Mouse (Mus musculus) CD8-positive naive resting alpha-beta T cell, adult 57 days (primary cell): ENCODE measurements around the gene Olfr434. TPM values are rescaled to one million over a fixed set of nuclear protein-coding genes. Genes with fewer than 3 reads are reported as not detected.

Experiments used
- total RNA-seq: library from RNA; stranded (reverse); gene quantifications from one replicate; pipeline ENCODE4 v1.2.4, GENCODE M21; 2023

The Olfr434 gene
- total RNA-seq, result not detected

GRCm38 (mm10) chr6:43212873-43213272 lies at the start of gene Olfr434:
TSS of gene Olfr434 (plus strand) at chr6:43213021.

GRCm38 (mm10) chr6:43171840-43172239 lies 41.0 kb upstream of the Olfr434 start, which contains the start of gene Olfr13:
TSS of gene Olfr13 (plus strand) at chr6:43172140.

GRCm38 (mm10) chr6:43196781-43197180 lies 16.0 kb upstream of the Olfr434 start, which contains the start of gene Olfr435:
TSS of gene Olfr435 (plus strand) at chr6:43197146.

GRCm38 (mm10) chr6:43231255-43231654 lies 18.4 kb downstream of the Olfr434 start, which contains the start of gene Olfr47:
TSS of gene Olfr47 (plus strand) at chr6:43231529.

GRCm38 (mm10) chr6:43265363-43266041 lies 52.7 kb downstream of the Olfr434 start, which contains the start of gene Arhgef5:
TSS of gene Arhgef5 (plus strand) at chr6:43265582.

Other genes with a start within 250 kb of the Olfr434 start
- not detected for gene Olfr441, start 106.7 kb upstream of the Olfr434 start, total RNA-seq
- not detected for gene Olfr237-ps1, start 66.5 kb upstream of the Olfr434 start, total RNA-seq
- not detected for gene Olfr437, start 49.7 kb upstream of the Olfr434 start, total RNA-seq
- gene Olfr13, start 40.9 kb upstream of the Olfr434 start, total RNA-seq, result not detected
- not detected for gene Olfr435, start 15.9 kb upstream of the Olfr434 start, total RNA-seq
- not detected for gene Olfr47, start 18.5 kb downstream of the Olfr434 start, total RNA-seq
- 2.5 TPM for gene Arhgef5, start 52.6 kb downstream of the Olfr434 start, total RNA-seq
- gene Nobox, start 96.5 kb downstream of the Olfr434 start, total RNA-seq, result not detected